Mouse (Mus musculus) CD4-positive, CD25-positive, alpha-beta regulatory T cell (primary cell): ENCODE measurements around the gene Nsun6. TPM values are rescaled to one million over a fixed set of nuclear protein-coding genes. Genes with fewer than 3 reads are reported as not detected.

Experiments used
- polyA plus RNA-seq: library from polyadenylated mRNA; unstranded; fragments of 100-300 nt; shearing (Covaris generic); gene quantifications from one replicate; pipeline ENCODE4 v1.2.1, GENCODE M21; 2017

Nsun6 gene
- polyA plus RNA-seq, result 14.3 TPM

DNA sequence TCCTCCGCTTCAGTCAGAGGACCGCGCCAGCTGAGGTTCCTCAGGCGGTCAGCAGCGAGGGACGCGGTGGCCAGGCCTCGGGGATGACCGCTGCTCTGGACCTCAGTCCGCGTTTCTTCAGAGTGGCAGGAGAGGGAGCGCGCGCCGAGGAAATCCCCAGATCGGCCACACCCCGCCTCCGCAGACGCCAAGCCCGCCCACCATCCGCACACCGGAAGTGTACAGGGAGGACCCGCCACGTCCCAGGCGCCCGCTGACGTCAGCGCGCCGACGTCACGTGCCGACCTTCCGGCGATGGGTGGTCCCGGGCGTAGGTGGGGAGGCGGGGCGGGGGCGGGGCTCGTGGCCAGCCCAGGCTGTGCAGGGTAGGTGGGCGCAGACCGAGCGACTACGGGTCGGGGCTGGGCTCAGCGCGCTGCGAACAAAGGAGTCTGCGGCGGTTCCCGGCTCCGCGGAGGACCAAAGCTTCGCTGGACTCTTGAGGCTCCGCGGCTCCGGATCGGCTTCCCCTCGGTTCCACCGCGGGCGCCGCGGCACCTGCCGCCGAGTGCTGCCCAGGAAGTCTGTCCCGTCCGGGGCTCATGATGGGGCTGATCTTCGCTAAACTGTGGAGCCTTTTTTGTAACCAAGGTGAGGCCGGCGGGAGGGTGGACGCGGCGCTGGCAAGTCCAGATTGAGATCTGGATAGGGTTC lies at the start of gene Nsun6:
TSS of gene Nsun6 (minus strand) at position 125 of the 693 bp plus-strand sequence.

GRCm38 (mm10) chr2:15049117-15049873 lies 5.6 kb downstream of the Nsun6 start, which contains the start of gene Arl5b:
Gene Arl5b, plus strand, starts transcription at chr2:15049395.

Other genes starting within 250 kb of the Nsun6 start
- gene Arl5b, start 5.7 kb downstream of the Nsun6 start, polyA plus RNA-seq, result 11.0 TPM